In the genomic region with DNA sequence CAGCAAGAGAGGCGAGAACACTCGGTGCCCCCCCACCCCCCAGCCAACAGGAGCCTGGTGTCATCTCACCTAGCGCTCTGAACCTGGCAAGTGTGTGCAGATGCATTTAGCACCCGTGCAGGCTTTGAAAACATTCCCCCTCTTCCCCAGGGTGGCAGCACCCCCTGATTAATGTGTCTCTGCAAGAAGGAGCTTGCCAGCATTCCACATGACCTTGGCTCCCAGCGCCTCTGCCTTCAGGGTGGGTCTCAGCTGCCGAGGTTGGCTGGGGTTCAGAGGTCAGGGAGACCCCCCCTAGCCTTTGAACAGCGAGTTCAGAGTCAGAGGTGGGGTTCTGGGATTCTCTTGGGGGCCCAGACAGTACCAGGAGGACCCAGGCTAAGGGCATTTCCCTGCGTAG, we compare ENCODE assay signal across 9 mouse cellular contexts.
A peak's percentile ranks its signal among the peaks of the same experiment; 100 is the strongest.
DNase-seq lines count a peak whose midpoint lies in the region; ATAC-seq and TF ChIP-seq lines count a peak whose summit lies in the region.
"Had no signal": no experiment of that assay in that cellular context is flagged by ENCODE, and none has a peak within 500 bp of the region (broad histone marks: within the 10 kb centered on the region; RNA-seq: fewer than 3 reads in every experiment).

No protein-coding gene starts in this region.

- DNase-seq in kidney, postnatal 14 days, result peak; percentile 38
- no peak for DNase-seq in kidney, adult 18-20 months
- no peak for DNase-seq in forebrain, embryonic 11.5 days (ENCODE audit: low spot score)
- DNase-seq in spleen, postnatal 4 days (ENCODE audit: low spot score in 2 of 2), result no peak
- no peak for DNase-seq in gastrocnemius, adult 2 months
- no peak for DNase-seq in layer of hippocampus, adult 8-10 months (ENCODE audit: low spot score in 2 of 2)
- DNase-seq: layer of hippocampus, postnatal 36 days had no signal

- no peak for TF ChIP-seq CTCF in gastrocnemius, adult 2 months (IDR thresholded peaks at IDR 0.05)

- intact Hi-C loops in gastrocnemius, adult 2 months (cut with DNase I), result no loop called here

- H3K9ac ChIP-seq in forebrain, embryonic 11.5 days (ENCODE audit: low read length), result peak overlapping the region; percentile 27; the same call in 1 of the 2 replicates
- no peak overlapping the region for H3K9ac ChIP-seq in hindbrain, embryonic 15.5 days
- H3K9ac ChIP-seq in neural tube, embryonic 12.5 days, result 0 out of 2 replicates have a peak overlapping the region, but pooled peaks have one; percentile 17

- no peak for ATAC-seq in forebrain, embryonic 11.5 days (replicated peaks; ENCODE audit: low FRiP score)
- no peak for ATAC-seq in hindbrain, embryonic 15.5 days (ENCODE audit: low FRiP score, low read depth)
- ATAC-seq in neural tube, embryonic 12.5 days (ENCODE audit: low FRiP score, low read depth), result no peak

- peaks cover 12% of the 10 kb centered on the region; the same call in 1 of the 2 replicates for H3K27me3 ChIP-seq in forebrain, embryonic 11.5 days (ENCODE audit: control insufficient read depth, insufficient read depth, low read length)
- H3K27me3 ChIP-seq in hindbrain, embryonic 15.5 days, result no peaks in the 10 kb centered on the region
- no peaks in the 10 kb centered on the region for H3K27me3 ChIP-seq in neural tube, embryonic 12.5 days (replicated peaks)

- no peaks in the 10 kb centered on the region for H3K9me3 ChIP-seq in forebrain, embryonic 11.5 days (ENCODE audit: control insufficient read depth, low read length)
- no peaks in the 10 kb centered on the region for H3K9me3 ChIP-seq in hindbrain, embryonic 15.5 days
- H3K9me3 ChIP-seq in neural tube, embryonic 12.5 days, result no peaks in the 10 kb centered on the region

- 39% methylated on average over 8 of the region's 8 CpGs for WGBS in forebrain, embryonic 11.5 days
- 31% methylated on average over 8 of the region's 8 CpGs for WGBS in hindbrain, embryonic 15.5 days
- WGBS in neural tube, embryonic 12.5 days, result 24% methylated on average over 8 of the region's 8 CpGs

- H3K4me2 ChIP-seq in forebrain, embryonic 11.5 days (ENCODE audit: low read depth, low read length, severe bottlenecking), result no peak overlapping the region
- no peak overlapping the region for H3K4me2 ChIP-seq in hindbrain, embryonic 15.5 days
- peak overlapping the region; percentile 54 for H3K4me2 ChIP-seq in neural tube, embryonic 12.5 days (replicated peaks)

- H3K4me1 ChIP-seq in forebrain, embryonic 11.5 days (replicated peaks; ENCODE audit: control insufficient read depth, insufficient read depth, low read length), result peaks cover 88% of the 10 kb centered on the region
- H3K4me1 ChIP-seq in hindbrain, embryonic 15.5 days (replicated peaks), result peaks cover 95% of the 10 kb centered on the region
- H3K4me1 ChIP-seq in neural tube, embryonic 12.5 days, result peaks cover 100% of the 10 kb centered on the region

- H3K27ac ChIP-seq in forebrain, embryonic 11.5 days (ENCODE audit: low read depth, low read length), result no peak overlapping the region
- H3K27ac ChIP-seq in hindbrain, embryonic 15.5 days (replicated peaks), result peak overlapping the region; percentile 76
- peak overlapping the region; percentile 50; the same call in 1 of the 2 replicates for H3K27ac ChIP-seq in neural tube, embryonic 12.5 days
- no peak overlapping the region for H3K27ac ChIP-seq in gastrocnemius, adult 2 months

- no peaks in the 10 kb centered on the region for H3K36me3 ChIP-seq in forebrain, embryonic 11.5 days (ENCODE audit: control insufficient read depth, insufficient read depth, low read length)
- H3K36me3 ChIP-seq in hindbrain, embryonic 15.5 days, result no peaks in the 10 kb centered on the region
- H3K36me3 ChIP-seq in neural tube, embryonic 12.5 days, result no peaks in the 10 kb centered on the region

- no peak overlapping the region for H3K4me3 ChIP-seq in forebrain, embryonic 11.5 days (ENCODE audit: low read depth, low read length)
- no peak overlapping the region for H3K4me3 ChIP-seq in hindbrain, embryonic 15.5 days
- H3K4me3 ChIP-seq in neural tube, embryonic 12.5 days, result no peak overlapping the region
- no peak overlapping the region for H3K4me3 ChIP-seq in gastrocnemius, adult 2 months

Comparison
In these comparisons a context has a peak if more than half of its experiments do, and no peak if none do; other contexts are left out.
1. H3K27ac ChIP-seq: peak in hindbrain, embryonic 15.5 days (single experiment) and neural tube, embryonic 12.5 days (single experiment); none in forebrain, embryonic 11.5 days (single experiment) and gastrocnemius, adult 2 months (single experiment).